Mouse (Mus musculus) CH12.LX (cell line): Measurements from ENCODE around the gene Tns3. TPM values are rescaled to one million over a fixed set of nuclear protein-coding genes. Genes with fewer than 3 reads are reported as not detected.
A peak's percentile ranks its signal among the peaks of the same experiment; 100 is the strongest.

Experiments
- DNase-seq: peaks from one replicate; pipeline ENCODE4 v3.0.0-alpha.2; 2013; ENCODE audit errors: extremely low read depth
- H3K27ac ChIP-seq: 2 replicates; pipeline ENCODE4 v1.5.1; 2012; ENCODE audit warnings: low read depth, mild to moderate bottlenecking, control low read depth, moderate library complexity; ENCODE audit not compliant: insufficient read depth
- H3K27me3 ChIP-seq: replicated peaks from 2 replicates; pipeline ENCODE3; 2012; ENCODE audit warnings: inconsistent platforms
- H3K36me3 ChIP-seq, 2 experiments: replicated peaks in 1 of 2; 2 replicates each; pipeline versions ENCODE3 to v1.6.1; 2012; ENCODE audit warnings: inconsistent platforms in 1 of 2, low read length in 1 of 2, mild to moderate bottlenecking in 1 of 2, mixed read lengths in 1 of 2, moderate library complexity in 1 of 2; ENCODE audit not compliant: control insufficient read depth in 1 of 2, insufficient read depth in 1 of 2
- H3K4me1 ChIP-seq, 2 experiments: 2 replicates each; pipeline ENCODE4 v1.6.1; 2012; ENCODE audit warnings: inconsistent platforms in 1 of 2, moderate library complexity in 1 of 2; ENCODE audit not compliant: insufficient read depth in 2 of 2, control insufficient read depth in 1 of 2
- H3K4me2 ChIP-seq: 2 replicates; pipeline ENCODE4 v1.6.1; 2012; ENCODE audit warnings: low read depth, mild to moderate bottlenecking, control low read depth; ENCODE audit not compliant: poor library complexity, insufficient read depth, severe bottlenecking
- H3K4me3 ChIP-seq, 3 experiments: fragments of 150-350 bp in 1 of 3; sonication (generic) in 1 of 3; replicated peaks in 1 of 3; 2 replicates each; pipeline versions ENCODE3 to v1.5.1; 2011 to 2012; ENCODE audit warnings: low read depth in 2 of 3, low read length in 2 of 3, mild to moderate bottlenecking in 2 of 3, moderate library complexity in 2 of 3, control low read depth in 1 of 3, improper control_type of control experiment in 1 of 3, inconsistent platforms in 1 of 3, mixed read lengths in 1 of 3; ENCODE audit not compliant: poor library complexity in 1 of 3
- H3K79me2 ChIP-seq: replicated peaks from 2 replicates; pipeline ENCODE4 v1.6.1; 2012; ENCODE audit warnings: mild to moderate bottlenecking, moderate library complexity; ENCODE audit not compliant: control insufficient read depth, poor library complexity, insufficient read depth, severe bottlenecking; ENCODE audit errors: extremely low read depth
- H3K9ac ChIP-seq: 2 replicates; pipeline ENCODE4 v1.6.1; 2012; ENCODE audit warnings: low read depth, mild to moderate bottlenecking, control low read depth, moderate library complexity; ENCODE audit not compliant: insufficient read depth
- H3K9me3 ChIP-seq: replicated peaks from 2 replicates; pipeline ENCODE3; 2012; ENCODE audit warnings: low read length, inconsistent platforms, mixed read lengths
- BHLHE40 ChIP-seq: IDR thresholded peaks from 2 replicates; pipeline ENCODE4 v1.6.1; 2011; ENCODE audit warnings: mild to moderate bottlenecking, low read depth, low read length, improper control_type of control experiment
- CHD2 ChIP-seq: IDR thresholded peaks from 2 replicates; pipeline ENCODE4 v1.6.1; 2011; ENCODE audit warnings: low read length, improper control_type of control experiment
- CTCF ChIP-seq, 2 experiments: IDR thresholded peaks in 1 of 2; conservative IDR thresholded peaks in 1 of 2; 2 replicates each; pipeline ENCODE4 v1.5.1; 2011 to 2012; ENCODE audit warnings: low read depth in 2 of 2, low read length in 2 of 2, improper control_type of control experiment in 1 of 2, inconsistent platforms in 1 of 2, mild to moderate bottlenecking in 1 of 2, moderate library complexity in 1 of 2
- ELF1 ChIP-seq: IDR thresholded peaks from 2 replicates; pipeline ENCODE4 v1.6.1; 2014; ENCODE audit warnings: low read depth, mild to moderate bottlenecking, inconsistent platforms, low read length, improper control_type of control experiment
- EP300 ChIP-seq: IDR thresholded peaks from 2 replicates; pipeline ENCODE4 v1.6.1; 2011; ENCODE audit warnings: low read length, improper control_type of control experiment
- GABPA ChIP-seq: IDR thresholded peaks from 2 replicates; pipeline ENCODE4 v1.6.1; 2012; ENCODE audit warnings: low read depth, low read length, improper control_type of control experiment, inconsistent platforms; ENCODE audit not compliant: insufficient replicate concordance
- IRF4 ChIP-seq: IDR thresholded peaks from 2 replicates; pipeline ENCODE4 v1.6.1; 2014; ENCODE audit warnings: low read depth, mild to moderate bottlenecking, inconsistent platforms, low read length, improper control_type of control experiment
- JUN ChIP-seq: IDR thresholded peaks from 2 replicates; pipeline ENCODE4 v1.6.1; 2011; ENCODE audit warnings: low read depth, mild to moderate bottlenecking, low read length, improper control_type of control experiment, moderate library complexity; ENCODE audit not compliant: insufficient read depth
- JUND ChIP-seq: conservative IDR thresholded peaks from 2 replicates; pipeline ENCODE4 v1.6.1; 2011; ENCODE audit warnings: low read depth, low read length, improper control_type of control experiment
- KAT2A ChIP-seq: IDR thresholded peaks from 2 replicates; pipeline ENCODE4 v1.6.1; 2012; ENCODE audit warnings: low read length, improper control_type of control experiment, inconsistent platforms; ENCODE audit not compliant: insufficient replicate concordance
- MAFK ChIP-seq: IDR thresholded peaks from 2 replicates; pipeline ENCODE4 v1.6.1; 2011; ENCODE audit warnings: low read length, improper control_type of control experiment; ENCODE audit not compliant: insufficient replicate concordance
- MAZ ChIP-seq: IDR thresholded peaks from 2 replicates; pipeline ENCODE4 v1.6.1; 2012; ENCODE audit warnings: low read depth, mild to moderate bottlenecking, inconsistent platforms, low read length, improper control_type of control experiment, moderate library complexity
- MEF2A ChIP-seq: IDR thresholded peaks from 2 replicates; pipeline ENCODE4 v1.6.1; 2014; ENCODE audit warnings: low read depth, mild to moderate bottlenecking, inconsistent platforms, low read length, improper control_type of control experiment, borderline replicate concordance
- MXI1 ChIP-seq: IDR thresholded peaks from 2 replicates; pipeline ENCODE4 v1.6.1; 2011; ENCODE audit warnings: mild to moderate bottlenecking, low read depth, low read length, improper control_type of control experiment
- PAX5 ChIP-seq: IDR thresholded peaks from 2 replicates; pipeline ENCODE4 v1.6.1; 2012; ENCODE audit warnings: low read length, inconsistent platforms, mixed read lengths
- POLR2A ChIP-seq: IDR thresholded peaks from 2 replicates; pipeline ENCODE4 v1.6.1; 2011; ENCODE audit warnings: low read depth, mild to moderate bottlenecking, improper control_type of control experiment, low read length
- RCOR1 ChIP-seq: conservative IDR thresholded peaks from 2 replicates; pipeline ENCODE4 v1.6.1; 2012; ENCODE audit warnings: low read depth, mild to moderate bottlenecking, inconsistent platforms, low read length, improper control_type of control experiment
- SIN3A ChIP-seq: IDR thresholded peaks from 2 replicates; pipeline ENCODE4 v1.6.1; 2012; ENCODE audit warnings: low read length, improper control_type of control experiment, inconsistent platforms
- SMC3 ChIP-seq: IDR thresholded peaks from 2 replicates; pipeline ENCODE4 v1.6.1; 2011; ENCODE audit warnings: low read depth, low read length, improper control_type of control experiment
- TCF12 ChIP-seq: IDR thresholded peaks from 2 replicates; pipeline ENCODE4 v1.6.1; 2014; ENCODE audit warnings: low read depth, mild to moderate bottlenecking, inconsistent platforms, low read length, improper control_type of control experiment
- UBTF ChIP-seq: IDR thresholded peaks from 2 replicates; pipeline ENCODE4 v1.6.1; 2012; ENCODE audit warnings: low read depth, mild to moderate bottlenecking, inconsistent platforms, low read length, improper control_type of control experiment, moderate library complexity
- USF1 ChIP-seq: IDR thresholded peaks from 2 replicates; pipeline ENCODE4 v1.6.1; 2014; ENCODE audit warnings: low read depth, mild to moderate bottlenecking, inconsistent platforms, low read length, improper control_type of control experiment
- ZKSCAN1 ChIP-seq: IDR thresholded peaks from 2 replicates; pipeline ENCODE4 v1.6.1; 2012; ENCODE audit warnings: low read depth, inconsistent platforms, low read length, improper control_type of control experiment, borderline replicate concordance
- ZMIZ1 ChIP-seq: IDR thresholded peaks from 2 replicates; pipeline ENCODE4 v1.6.1; 2012; ENCODE audit warnings: low read depth, mild to moderate bottlenecking, inconsistent platforms, low read length, improper control_type of control experiment
- ZNF384 ChIP-seq: IDR thresholded peaks from 2 replicates; pipeline ENCODE4 v1.6.1; 2012; ENCODE audit warnings: low read depth, low read length, improper control_type of control experiment, inconsistent platforms
- dilution Hi-C: fragments of 300-500 bp; cut with MboI; formaldehyde crosslinking; loops from 2 replicates; pipeline ENCODE4 v1.14.3; 2020; ENCODE audit warnings: low sequenced_read_pairs; ENCODE audit not compliant: extremely low pct_unique_long_range_greater_than_20kb, extremely low pct_ligation_motif_present
- in situ Hi-C: fragments of 300-500 bp; cut with MboI; formaldehyde crosslinking; loops from 3 replicates; pipeline ENCODE4 v1.14.3; 2019; ENCODE audit warnings: low sequenced_read_pairs, low pct_ligation_motif_present, low pct_unique_long_range_greater_than_20kb, mixed read lengths
- polyA plus RNA-seq: library from polyadenylated mRNA; unstranded; fragments of >175 nt; gene quantifications from 2 replicates; pipeline ENCODE4 v1.2.1, GENCODE M21; 2012; ENCODE audit warnings: low read depth; ENCODE audit not compliant: insufficient read length
- total RNA-seq, 2 experiments: library from RNA; depleted of rRNA; stranded (reverse); fragments of 300-350 nt in 1 of 2; fragments of >200 nt in 1 of 2; gene quantifications; 2 replicates each; pipeline ENCODE4 v1.2.3; 2012 to 2014

Tns3 gene
- total and polyA plus RNA-seq, 3 experiments: 0.03 to 1.3 (median 0.33) TPM

DNA sequence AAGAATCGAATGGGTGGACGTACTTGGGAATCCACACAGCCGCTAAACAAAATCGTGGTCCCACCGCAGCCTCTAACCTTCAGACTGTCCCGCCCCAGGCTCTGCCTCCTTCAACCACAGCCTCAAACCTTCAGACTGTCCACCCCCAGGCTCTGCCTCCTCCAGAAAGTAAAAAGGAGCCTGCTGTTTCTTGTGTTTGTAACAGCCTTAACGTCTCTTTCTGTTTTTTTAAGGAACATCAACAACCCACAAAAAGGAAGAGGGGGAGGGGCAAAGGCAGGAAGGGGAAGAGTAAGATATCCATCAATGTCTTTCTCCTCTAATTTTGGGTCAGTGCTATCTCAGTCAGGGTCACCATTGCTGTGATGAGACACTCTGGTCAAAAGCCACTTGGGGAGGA is 25.2 kb upstream of the Tns3 start:
- Histone ChIP-seq H3K4me2 (peak overlapping the region; percentile 48), H3K9me3 (peaks cover 1% of the 10 kb centered on the region), H3K36me3 (no peaks in the 10 kb centered on the region), H3K79me2 (no peaks in the 10 kb centered on the region), H3K4me3 (no peak overlapping the region), H3K9ac (no peak overlapping the region), H3K27me3 (peaks cover 73% of the 10 kb centered on the region), H3K4me1 (peaks cover 30 to 40% of the 10 kb centered on the region in 2 experiments), H3K27ac (peak overlapping the region; percentile 34)
- DNase-seq: peak; percentile 6
- dilution Hi-C loops: no loop called here
- 0 out of 2 replicates have a peak, but pooled peaks have one; percentile 15 for TF ChIP-seq RCOR1
- TF ChIP-seq TCF12: peak; percentile 14; the same call in 1 of the 2 replicates
- TF ChIP-seq POLR2A: 0 out of 2 replicates have a peak, but pooled peaks have one; percentile 26
- no peak for TF ChIP-seq ZMIZ1
- no peak for TF ChIP-seq SMC3
- 0 out of 2 replicates have a peak, but pooled peaks have one; percentile 33 for TF ChIP-seq ELF1
- peak; percentile 61; the same call in 1 of the 2 replicates for TF ChIP-seq SIN3A
- TF ChIP-seq JUN: no peak
- TF ChIP-seq IRF4: 0 out of 2 replicates have a peak, but pooled peaks have one; percentile 20
- no peak for TF ChIP-seq KAT2A
- 0 out of 2 replicates have a peak, but pooled peaks have one; percentile 51 for TF ChIP-seq ZNF384
- TF ChIP-seq UBTF: no peak
- no peak for TF ChIP-seq USF1
- peak; percentile 36; the same call in 1 of the 2 replicates for TF ChIP-seq MAFK
- peak; percentile 50; the same call in 1 of the 2 replicates for TF ChIP-seq EP300
- peak; percentile 74; the same call in 1 of the 2 replicates for TF ChIP-seq CHD2
- TF ChIP-seq BHLHE40: no peak
- TF ChIP-seq PAX5: no peak
- TF ChIP-seq GABPA: no peak
- TF ChIP-seq JUND: 0 out of 2 replicates have a peak, but pooled peaks have one; percentile 10
- 0 out of 2 replicates have a peak, but pooled peaks have one; percentile 27 for TF ChIP-seq MAZ
- peak; percentile 60; the same call in 1 of the 2 replicates for TF ChIP-seq MXI1
- peak; percentile 38; the same call in 1 of the 2 replicates for TF ChIP-seq MEF2A
- no peak for TF ChIP-seq CTCF (conservative IDR thresholded peaks at IDR 0.05 in 1 of 2, IDR thresholded peaks at IDR 0.05 in 1 of 2; ENCODE audit: low read depth in 2 of 2, low read length in 2 of 2)
- TF ChIP-seq ZKSCAN1: no peak
- in situ Hi-C loops: no loop called here
